18 mouse cellular contexts compared by ENCODE assay signal in the genomic region with DNA sequence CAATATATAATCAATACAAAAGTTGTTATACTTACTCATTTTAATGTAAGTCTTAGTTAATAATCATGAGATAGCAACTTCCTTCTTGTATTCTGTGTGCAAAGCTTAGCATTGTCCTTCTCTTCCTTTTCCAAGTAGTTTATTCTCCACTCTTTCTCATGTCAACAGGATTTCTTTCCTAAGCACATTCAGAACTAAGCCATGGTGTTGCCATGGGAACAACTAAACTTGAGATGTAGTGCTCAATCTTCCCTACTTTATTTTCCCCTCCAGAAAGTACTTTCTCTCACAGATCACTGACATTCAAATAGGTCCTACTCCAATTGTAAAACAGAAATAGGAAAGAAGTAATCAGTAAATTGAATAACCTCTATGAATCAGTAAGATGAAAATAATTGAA.
"Had no signal": no experiment of that assay in that cellular context is flagged by ENCODE, and none has a peak within 500 bp of the region (broad histone marks: within the 10 kb centered on the region; RNA-seq: fewer than 3 reads in every experiment).

No protein-coding gene starts in this region.

- H3K27me3 ChIP-seq: liver, embryonic 13.5 days; neural tube, embryonic 12.5 days; neural tube, embryonic 15.5 days had no signal

- H3K4me3 ChIP-seq: left cerebral cortex, adult 2 months; liver, embryonic 13.5 days; neural tube, embryonic 12.5 days; neural tube, embryonic 15.5 days had no signal

- H3K36me3 ChIP-seq: liver, embryonic 13.5 days; neural tube, embryonic 12.5 days; neural tube, embryonic 15.5 days had no signal

- H3K9me3 ChIP-seq: liver, embryonic 13.5 days; neural tube, embryonic 12.5 days; neural tube, embryonic 15.5 days had no signal

- H3K9ac ChIP-seq: liver, embryonic 13.5 days; neural tube, embryonic 12.5 days; neural tube, embryonic 15.5 days had no signal

- H3K27ac ChIP-seq: kidney, postnatal 0 days; left cerebral cortex, adult 2 months; liver, embryonic 13.5 days; neural tube, embryonic 12.5 days; neural tube, embryonic 15.5 days; stomach, postnatal 0 days had no signal

- H3K4me2 ChIP-seq: liver, embryonic 13.5 days; neural tube, embryonic 12.5 days; neural tube, embryonic 15.5 days had no signal

- DNase-seq: kidney, adult 8-10 months; kidney, postnatal 36 days; layer of hippocampus, postnatal 36 days; liver, embryonic 13.5 days; lung, adult 2 months; lung, postnatal 14 days; lung, postnatal 4 days; right cerebral cortex, adult 18-20 months; right cerebral cortex, postnatal 14 days; right cerebral cortex, postnatal 4 days; thymus, adult 2 months; thymus, postnatal 14 days; thymus, postnatal 4 days had no signal

- H3K4me1 ChIP-seq: liver, embryonic 13.5 days; neural tube, embryonic 12.5 days; neural tube, embryonic 15.5 days had no signal
